Mouse (Mus musculus) v-Abl transformed pro-B cells (cell line): ENCODE data around the gene Mat2a.

ENCODE experiments used
- in situ Hi-C, 2 experiments: fragments of 400-800 bp; cut with MboI; formaldehyde crosslinking; loops; one replicate each; pipeline ENCODE4 v1.15.1; 2025; ENCODE audit not compliant: unreplicated experiment in 2 of 2

Gene Mat2a

DNA sequence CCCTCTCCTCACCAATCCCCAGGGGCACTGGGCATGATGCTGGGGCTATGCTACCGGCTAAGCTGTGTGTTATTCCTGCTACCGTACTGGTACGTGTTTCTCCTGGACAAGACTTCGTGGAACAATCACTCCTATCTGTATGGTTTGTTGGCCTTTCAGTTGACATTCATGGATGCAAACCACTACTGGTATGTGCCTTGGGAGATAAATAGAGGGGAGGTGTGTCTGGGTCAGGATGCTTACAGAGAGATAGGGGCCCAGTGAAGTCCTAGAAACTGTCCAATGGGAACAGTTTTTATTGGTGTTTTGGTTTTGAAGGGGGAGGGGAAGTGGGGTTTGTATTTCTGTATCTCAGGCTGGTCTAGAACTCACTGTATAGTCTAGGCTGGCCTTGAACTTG, 21.1 kb downstream of the Mat2a start:
- in situ Hi-C loops: no loop called here

GRCm38 (mm10) chr6:72415964-72416772, 23.2 kb downstream of the Mat2a start:
- in situ Hi-C loops: no loop called here

GRCm38 (mm10) chr6:72415181-72415580, 24.2 kb downstream of the Mat2a start:
- in situ Hi-C loops: no loop called here

GRCm38 (mm10) chr6:72414076-72414756, 25.1 kb downstream of the Mat2a start, which contains the start of gene Ggcx:
TSS of gene Ggcx (plus strand) at chr6:72414308.
- in situ Hi-C loops: no loop called here

- in situ Hi-C loops: no loop called here
These were observed 28.8 kb downstream of the Mat2a start for GRCm38 (mm10) chr6:72410518-72410917.

DNA sequence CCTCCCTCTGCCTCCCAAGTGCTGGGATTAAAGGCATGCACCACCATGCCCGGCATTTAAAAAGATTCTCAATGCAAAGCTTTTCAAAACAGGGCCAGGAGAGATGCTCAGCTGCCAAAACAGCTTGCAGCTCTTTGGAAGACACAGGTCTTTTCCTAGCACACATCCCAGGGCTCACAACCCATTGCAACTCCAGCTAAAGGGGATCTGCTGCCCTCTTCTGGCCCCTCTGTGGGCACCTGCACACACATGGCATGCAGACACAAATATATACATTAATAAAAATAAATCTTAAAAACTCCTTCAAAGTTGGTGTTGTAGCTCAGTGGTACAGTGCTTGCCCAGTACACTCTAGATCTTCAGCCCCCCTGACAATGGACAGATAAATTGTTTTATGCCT, 29.4 kb downstream of the Mat2a start:
- in situ Hi-C loops: no loop called here

DNA sequence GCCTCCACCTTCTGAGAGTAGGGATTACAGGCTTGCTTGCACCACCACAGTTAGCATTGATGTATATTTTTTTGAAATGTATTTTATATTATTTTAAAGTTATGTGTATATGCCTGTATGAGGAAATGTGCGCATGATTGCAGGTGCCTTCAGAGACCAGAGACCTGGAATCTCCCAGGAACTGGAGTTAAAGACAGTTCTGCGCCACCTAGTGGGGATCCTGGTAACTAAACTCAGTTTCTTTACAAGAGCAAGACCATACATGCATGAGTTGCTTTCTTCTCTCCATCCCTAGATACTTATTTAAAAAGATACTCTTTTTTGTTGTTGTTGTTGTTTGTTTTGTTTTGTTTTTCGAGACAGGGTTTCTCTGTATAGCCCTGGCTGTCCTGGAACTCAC, 29.8 kb downstream of the Mat2a start:
- in situ Hi-C loops: loop anchor here (5.0 to 10.0 kb wide), 3 partner anchors 42 to 225 kb away; partner anchors contain the start of gene Rnf181 (in 1 of the 2)

- in situ Hi-C loops: loop anchor here (5.0 to 10.0 kb wide), 3 partner anchors 40 to 222 kb away; partner anchors contain the start of gene Rnf181 (in 1 of the 2)
These were observed 32.2 kb downstream of the Mat2a start for GRCm38 (mm10) chr6:72407119-72407518.

DNA sequence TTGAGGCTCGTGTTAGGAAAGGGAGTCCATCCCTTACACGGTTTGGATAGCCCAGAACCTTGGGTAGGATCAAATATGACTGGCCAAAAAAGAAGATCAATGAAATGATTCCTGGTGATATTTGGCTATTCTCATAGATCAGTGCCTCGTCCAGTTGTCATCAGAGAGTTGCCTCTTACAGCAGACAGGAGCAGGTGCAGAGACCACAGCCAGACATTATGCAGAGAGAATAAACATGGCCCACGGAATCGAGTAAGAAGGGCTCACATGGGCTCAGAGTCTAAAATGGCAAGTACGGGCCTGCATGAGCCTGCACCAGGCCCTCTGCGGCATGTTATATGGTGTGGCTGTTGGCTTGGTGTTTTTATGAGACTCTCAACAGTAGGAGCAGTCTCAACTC, 34.0 kb downstream of the Mat2a start:
- in situ Hi-C loops: loop anchor here (5.0 to 10.0 kb wide), 3 partner anchors 38 to 221 kb away; partner anchors contain the start of gene Rnf181 (in 1 of the 2)

GRCm38 (mm10) chr6:72401875-72402274, 37.5 kb downstream of the Mat2a start:
- in situ Hi-C loops: loop anchor here in 1 of 2 experiments (10.0 kb wide), 1 partner anchor 217 kb away; no protein-coding TSS in a partner anchor

GRCm38 (mm10) chr6:72399967-72400366, 39.4 kb downstream of the Mat2a start:
- in situ Hi-C loops: loop anchor here in 1 of 2 experiments (10.0 kb wide), 1 partner anchor 215 kb away; no protein-coding TSS in a partner anchor

DNA sequence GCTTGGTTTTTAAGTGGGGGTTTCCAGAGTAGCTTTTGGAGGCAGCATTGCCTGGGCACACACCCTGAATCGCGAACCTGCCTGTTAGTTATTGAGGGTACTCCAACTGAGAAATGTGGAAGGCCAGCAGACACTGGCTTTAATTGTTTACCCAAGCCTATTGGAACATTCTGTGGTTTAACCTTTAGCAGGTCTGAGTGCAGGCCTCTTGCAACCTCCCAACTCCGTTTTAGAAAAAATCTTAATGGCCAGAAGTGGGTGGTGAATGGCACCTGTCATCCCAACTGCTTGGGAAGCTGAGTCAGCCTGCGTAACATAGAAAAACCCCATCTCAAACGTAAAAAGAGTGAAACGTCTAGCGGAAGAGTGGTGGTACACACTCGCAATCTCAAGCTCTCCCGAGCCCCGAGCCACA, 42.5 kb downstream of the Mat2a start:
- in situ Hi-C loops: no loop called here

GRCm38 (mm10) chr6:72392341-72392740, 47.0 kb downstream of the Mat2a start:
- in situ Hi-C loops: no loop called here

DNA sequence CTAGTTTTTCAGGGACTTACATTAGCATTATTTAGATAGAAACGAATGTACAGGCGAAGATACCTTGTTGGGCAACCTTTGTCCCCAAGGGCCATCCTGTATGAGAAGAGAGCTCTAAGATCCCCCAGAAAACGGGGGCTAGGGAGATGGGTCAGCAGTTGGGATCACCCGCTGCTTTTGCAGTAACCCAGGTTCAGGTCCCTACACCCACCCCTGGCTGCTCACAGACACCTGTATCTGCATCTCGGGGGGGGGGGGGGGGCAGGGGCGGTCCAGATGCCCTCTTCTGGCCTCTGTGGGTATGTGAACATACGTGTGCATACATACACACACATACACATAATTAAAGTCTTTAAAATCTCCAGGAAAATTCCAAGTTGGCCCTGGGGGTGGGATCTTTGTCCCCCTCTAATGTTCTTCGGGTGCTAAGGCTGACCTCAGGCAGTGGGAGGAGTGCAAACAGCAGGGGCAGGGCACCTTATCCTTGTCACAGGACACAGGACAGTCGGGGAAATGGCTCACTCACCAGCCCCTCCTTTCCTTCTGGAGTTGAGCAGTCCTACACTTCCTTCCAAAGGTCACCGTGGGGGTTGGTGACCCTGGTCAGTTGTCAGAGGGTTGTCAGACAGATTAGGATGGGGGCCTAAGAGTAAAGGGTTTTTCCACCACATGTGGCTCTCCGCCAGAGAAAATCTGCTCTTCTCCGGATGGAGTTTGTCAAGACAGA, 48.4 kb downstream of the Mat2a start:
- in situ Hi-C loops: no loop called here

DNA sequence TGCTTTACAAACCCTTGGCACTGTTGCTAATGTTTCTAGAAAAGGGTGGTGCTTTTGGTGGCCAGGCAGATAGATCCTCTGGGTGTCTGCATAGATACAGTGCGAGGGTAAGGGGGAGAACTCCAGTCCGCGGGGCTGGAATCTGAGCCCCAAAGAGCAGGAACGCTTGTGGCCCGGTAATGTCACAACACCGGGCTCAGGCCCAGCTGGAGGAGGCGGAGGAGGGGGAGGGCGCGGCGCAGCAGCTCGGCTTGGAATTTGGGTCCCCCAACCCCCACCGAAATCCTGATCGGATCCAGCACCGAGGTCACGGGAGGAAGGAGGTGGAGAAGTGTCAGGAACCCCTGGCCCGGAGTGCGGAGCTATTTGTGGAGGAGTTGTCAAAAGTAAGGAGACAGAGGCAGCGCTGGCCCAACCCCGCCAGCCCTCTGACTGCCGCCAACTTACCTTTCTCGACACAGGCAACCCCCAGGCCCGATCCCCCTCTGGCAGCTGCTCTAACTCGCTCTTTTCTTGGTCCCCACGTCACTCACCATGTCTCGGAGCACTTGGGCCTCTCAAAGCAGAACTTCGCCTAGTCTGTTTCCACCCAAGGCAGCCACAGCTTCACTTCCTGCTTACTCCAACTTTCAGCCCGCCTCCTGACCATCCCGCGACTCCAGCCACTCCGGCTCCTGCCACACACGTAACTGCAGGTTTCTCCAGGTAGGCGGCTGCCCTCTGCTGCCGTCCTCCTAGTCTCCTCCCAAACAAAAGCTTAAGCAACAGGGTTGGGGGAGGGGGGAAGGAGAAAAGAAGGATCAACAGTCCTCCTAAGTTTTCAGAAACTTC, 49.2 kb downstream of the Mat2a start, which contains the start of gene Vamp8:
Gene Vamp8 (minus strand): TSS at position 763 of the 831 bp plus-strand sequence.
- in situ Hi-C loops: no loop called here

DNA sequence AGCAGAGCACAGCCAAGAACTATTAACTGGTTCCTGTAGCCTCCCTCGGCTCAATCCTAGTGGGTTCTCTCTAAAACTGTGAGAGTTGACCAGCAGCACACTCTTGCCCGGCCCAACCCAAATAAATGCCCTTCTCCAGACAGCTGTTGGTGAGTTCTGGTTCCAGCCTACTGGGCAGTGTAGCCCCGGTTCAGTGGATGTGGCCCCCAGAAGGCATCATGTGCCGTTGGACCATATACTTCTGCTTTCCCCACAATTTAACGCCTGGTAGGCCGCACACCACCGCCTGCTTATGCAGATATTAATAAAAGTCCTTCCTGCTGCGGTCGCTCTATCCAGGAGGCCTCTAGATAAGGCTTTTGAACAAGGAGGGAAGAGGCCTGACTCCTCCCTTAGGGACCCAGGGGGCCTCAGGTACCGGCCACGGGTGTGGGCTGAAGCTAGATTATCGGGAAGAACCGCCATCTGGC, 49.9 kb downstream of the Mat2a start:
- in situ Hi-C loops: no loop called here

DNA sequence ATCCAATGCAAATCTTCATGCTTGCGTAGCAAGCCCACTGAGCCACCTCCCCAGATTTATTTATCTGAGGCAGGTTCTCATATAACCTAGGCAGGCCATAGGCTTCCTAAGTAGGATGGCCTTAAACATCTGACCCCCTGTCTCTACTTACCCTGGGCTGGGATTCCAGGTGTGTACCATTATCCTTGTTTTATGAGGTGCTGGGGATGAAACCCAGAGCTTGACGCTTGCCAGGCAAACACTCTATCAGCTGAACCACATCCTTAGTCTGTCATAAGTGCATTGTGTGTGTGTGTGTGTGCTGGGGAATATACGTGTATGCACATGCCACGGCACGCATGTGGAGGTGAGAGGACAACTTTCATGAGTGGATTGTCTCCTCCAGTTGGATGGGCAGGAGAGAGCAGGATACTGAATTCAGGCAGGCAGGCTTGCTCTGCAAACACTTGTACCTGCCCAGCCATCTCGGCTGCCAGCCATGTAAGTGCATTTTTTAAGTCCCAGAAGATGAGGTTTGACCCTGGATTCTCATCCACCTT, 50.5 kb downstream of the Mat2a start:
- in situ Hi-C loops: no loop called here

DNA sequence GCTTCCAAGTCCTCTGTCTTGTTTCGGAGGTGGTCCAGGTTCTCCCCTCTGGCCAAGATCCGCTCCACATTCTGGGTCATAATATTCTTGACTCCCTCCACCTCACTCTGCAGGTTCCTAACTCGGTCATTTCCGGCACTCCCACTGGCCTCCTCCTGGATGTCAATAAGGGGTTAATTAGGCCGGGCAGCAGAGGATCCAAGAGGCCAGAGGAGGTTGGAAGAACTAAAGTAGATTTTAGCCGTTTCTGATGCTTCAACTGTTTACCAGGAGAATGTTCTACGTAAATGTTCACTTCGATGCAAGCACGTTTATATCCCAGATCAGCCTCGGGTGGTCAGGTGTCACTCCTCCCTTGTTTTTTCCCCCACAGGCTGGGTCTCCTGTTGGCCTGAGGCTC, 51.1 kb downstream of the Mat2a start:
- in situ Hi-C loops: no loop called here

GRCm38 (mm10) chr6:72387816-72388215, 51.5 kb downstream of the Mat2a start:
- in situ Hi-C loops: no loop called here
